Mouse (Mus musculus) B cell, adult 62 days (primary cell): ENCODE results near the gene Nkain2. TPM values are rescaled to one million over a fixed set of nuclear protein-coding genes. Genes with fewer than 3 reads are reported as not detected.

Source experiments
- total RNA-seq: library from RNA; stranded (reverse); gene quantifications from 4 replicates; pipeline ENCODE4 v1.2.4, GENCODE M21; 2023

The Nkain2 gene
- not detected in 4 replicates for total RNA-seq

DNA sequence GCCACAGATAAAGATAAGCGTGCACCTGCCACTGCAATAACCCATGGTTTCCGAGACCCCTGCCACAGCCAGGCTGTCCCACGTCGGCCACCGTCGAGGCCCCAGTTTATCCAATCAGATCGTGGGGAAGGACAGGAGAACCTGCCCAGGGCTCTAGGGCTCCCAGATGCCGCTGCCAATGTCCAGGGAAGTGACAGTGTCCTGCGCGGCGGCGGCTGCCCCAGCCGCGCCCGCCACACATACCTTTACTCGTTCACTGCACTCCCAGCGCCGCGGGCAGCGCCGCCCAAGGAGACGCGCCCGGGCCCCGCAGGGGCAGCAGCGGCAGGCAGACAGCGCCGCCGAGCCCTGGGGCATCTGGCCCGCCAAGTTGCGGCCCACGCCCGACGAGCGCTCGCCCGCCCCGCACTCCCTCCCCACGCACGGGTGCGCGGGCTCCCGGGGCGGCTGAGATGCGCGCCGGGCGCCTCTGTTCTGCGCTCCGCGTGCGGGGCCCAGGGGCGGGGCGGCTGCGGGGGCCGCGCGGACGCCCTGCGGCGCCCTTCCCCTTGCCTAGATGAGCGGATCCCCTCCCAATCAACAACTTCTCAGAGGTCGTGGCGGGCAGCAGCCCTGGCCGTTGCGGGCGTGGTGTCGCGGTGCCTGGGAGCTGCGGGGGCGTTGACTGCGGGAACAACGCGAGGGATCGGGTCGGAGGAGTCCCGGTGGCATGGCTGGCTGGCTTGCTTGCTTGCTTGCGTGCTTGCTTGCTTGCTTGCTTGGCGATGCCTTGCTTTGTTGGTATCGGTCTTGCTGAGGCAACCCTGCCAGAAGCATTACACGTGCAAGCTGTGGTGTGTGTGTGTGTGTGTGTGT, at the start of gene Nkain2:
Gene Nkain2, minus strand, starts transcription at position 811 of the 855 bp plus-strand sequence.

Other genes starting within 250 kb of the Nkain2 start
- gene Trdn, start 190.1 kb upstream of the Nkain2 start, total RNA-seq, result not detected in 4 replicates